Mouse (Mus musculus): ENCODE measurements around the gene Tpi1. TPM values are rescaled to one million over a fixed set of nuclear protein-coding genes. Genes with fewer than 3 reads are reported as not detected.

Gene Tpi1
- polyA plus RNA-seq, 1 experiment, result 74.7 TPM

DNA sequence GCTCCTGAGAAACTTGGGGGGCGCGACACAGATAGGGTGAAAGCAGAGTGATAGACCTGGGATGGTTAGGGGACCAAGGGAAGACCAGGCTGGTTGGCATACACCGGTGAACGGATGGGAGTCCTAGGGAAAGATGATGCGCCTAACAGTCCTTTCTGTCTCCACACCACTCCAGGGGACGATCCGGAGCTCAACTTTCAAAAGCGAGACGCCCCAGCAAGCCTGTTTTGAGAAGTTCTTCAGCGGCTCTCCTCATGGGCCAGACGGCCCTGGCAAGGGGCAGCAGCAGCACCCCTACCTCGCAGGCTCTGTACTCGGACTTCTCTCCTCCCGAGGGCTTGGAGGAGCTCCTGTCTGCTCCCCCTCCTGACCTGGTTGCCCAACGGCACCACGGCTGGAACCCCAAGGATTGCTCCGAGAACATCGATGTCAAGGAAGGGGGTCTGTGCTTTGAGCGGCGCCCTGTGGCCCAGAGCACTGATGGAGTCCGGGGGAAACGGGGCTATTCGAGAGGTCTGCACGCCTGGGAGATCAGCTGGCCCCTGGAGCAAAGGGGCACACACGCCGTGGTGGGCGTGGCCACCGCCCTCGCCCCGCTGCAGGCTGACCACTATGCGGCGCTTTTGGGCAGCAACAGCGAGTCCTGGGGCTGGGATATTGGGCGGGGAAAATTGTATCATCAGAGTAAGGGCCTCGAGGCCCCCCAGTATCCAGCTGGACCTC is 4.9 kb downstream of the Tpi1 start:
- Histone ChIP-seq H3K4me1 (ENCODE audit: control insufficient read depth, insufficient read depth, insufficient read length) (peaks cover 8% of the 10 kb centered on the region), H3K27ac (ENCODE audit: insufficient read depth, low read length) (peak overlapping the region; percentile 64), H3K36me3 (ENCODE audit: control insufficient read depth, insufficient read depth, low read length) (peaks cover 4% of the 10 kb centered on the region), H3K4me3 (ENCODE audit: extremely low read depth, insufficient read depth, insufficient read length) (peak overlapping the region; percentile 77), H3K27me3 (ENCODE audit: control insufficient read depth, insufficient read depth, low read length) (no peaks in the 10 kb centered on the region)
- DNase-seq (ENCODE audit: low read depth in 1 of 2, low spot score in 2 of 2), result peak in 1 of 2 experiments; percentile 74
- WGBS, result under 1% methylated on average over 35 of the region's 35 CpGs
- TF ChIP-seq CTCF (IDR thresholded peaks at IDR 0.05; ENCODE audit: extremely low read depth, insufficient read depth, insufficient read length, insufficient replicate concordance) (peak; percentile 47; the same call in 1 of the 2 replicates), POLR2A (IDR thresholded peaks at IDR 0.05; ENCODE audit: low read depth, low read length) (no peak)

DNA sequence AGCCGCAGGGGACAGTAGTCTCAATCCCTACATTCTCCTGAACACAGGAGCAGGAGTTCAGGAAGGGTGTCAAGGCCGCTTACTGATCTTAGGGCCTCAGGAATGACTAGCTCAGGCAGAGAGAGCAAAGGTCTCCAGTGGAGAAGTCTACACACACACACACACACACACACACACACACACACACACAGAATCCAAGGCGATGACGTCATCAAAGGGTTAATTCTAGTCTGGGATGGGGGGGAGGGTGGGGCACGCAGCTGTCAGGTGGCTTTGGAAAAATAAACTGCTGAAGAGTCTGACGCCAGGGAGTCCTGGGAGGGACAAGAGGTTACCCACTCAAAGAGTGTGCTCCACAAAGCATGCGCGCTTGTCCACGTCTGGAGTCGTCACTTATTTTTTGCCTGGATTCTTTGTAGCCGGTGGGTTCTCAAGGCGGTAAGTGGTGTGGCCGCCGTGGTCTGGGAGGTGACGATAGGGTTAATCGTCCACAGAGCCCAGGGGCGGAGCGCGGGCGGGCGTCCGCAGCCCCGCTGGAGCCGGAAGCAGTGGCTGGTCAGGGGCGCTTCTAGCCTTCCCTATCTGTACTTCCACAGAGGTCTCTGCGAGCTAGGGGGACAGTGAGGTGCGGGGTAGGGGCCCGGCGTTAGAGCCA is 5.6 kb downstream of the Tpi1 start, which contains the start of gene Spsb2:
Spsb2 (plus strand) TSS at position 304 of the 655 bp plus-strand sequence.
- WGBS, result 6% methylated on average over 29 of the region's 29 CpGs

DNA sequence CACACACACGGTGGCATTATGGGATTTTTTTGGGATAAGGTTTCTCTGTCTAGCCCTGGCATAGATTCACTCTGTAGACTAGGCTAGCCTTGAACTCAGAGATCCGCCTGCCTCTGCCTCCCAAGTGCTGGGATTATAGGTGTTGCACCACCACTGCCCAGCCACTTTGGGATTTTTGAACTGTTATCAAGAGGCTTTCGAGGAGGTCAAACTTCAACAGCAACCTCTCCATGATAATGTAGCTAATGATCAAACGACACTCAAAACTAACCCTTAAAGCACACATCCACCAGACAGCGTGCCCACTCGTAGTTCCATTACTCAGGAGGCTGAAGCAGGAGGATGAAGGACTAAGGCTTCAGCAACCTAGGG is 6.1 kb downstream of the Tpi1 start:
- peak overlapping the region; percentile 14; the same call in 1 of the 2 replicates for H3K27ac ChIP-seq (ENCODE audit: insufficient read depth, low read length)
- TF ChIP-seq CTCF (IDR thresholded peaks at IDR 0.05; ENCODE audit: extremely low read depth, insufficient read depth, insufficient read length, insufficient replicate concordance), result no peak
- TF ChIP-seq POLR2A (IDR thresholded peaks at IDR 0.05; ENCODE audit: low read depth, low read length), result no peak
- H3K27me3 ChIP-seq (ENCODE audit: control insufficient read depth, insufficient read depth, low read length), result no peaks in the 10 kb centered on the region
- DNase-seq (ENCODE audit: low read depth in 1 of 2, low spot score in 2 of 2), result no peak
- 90% methylated on average over 6 of the region's 6 CpGs for WGBS
- H3K4me3 ChIP-seq (ENCODE audit: extremely low read depth, insufficient read depth, insufficient read length), result no peak overlapping the region
- peaks cover 8% of the 10 kb centered on the region for H3K4me1 ChIP-seq (ENCODE audit: control insufficient read depth, insufficient read depth, insufficient read length)
- peaks cover 4% of the 10 kb centered on the region for H3K36me3 ChIP-seq (ENCODE audit: control insufficient read depth, insufficient read depth, low read length)

More for the DNA sequence above, 5.6 kb downstream of the Tpi1 start, which contains the start of gene Spsb2:
- Histone ChIP-seq H3K4me1 (ENCODE audit: control insufficient read depth, insufficient read depth, insufficient read length) (peaks cover 8% of the 10 kb centered on the region), H3K27ac (ENCODE audit: insufficient read depth, low read length) (peak within 1 kb of the TSS; percentile 64), H3K27me3 (ENCODE audit: control insufficient read depth, insufficient read depth, low read length) (no peaks in the 10 kb centered on the region), H3K4me3 (ENCODE audit: extremely low read depth, insufficient read depth, insufficient read length) (peak within 1 kb of the TSS; percentile 77), H3K36me3 (ENCODE audit: control insufficient read depth, insufficient read depth, low read length) (peaks cover 4% of the 10 kb centered on the region)
- DNase-seq (ENCODE audit: low read depth in 1 of 2, low spot score in 2 of 2), result peak in 1 of 2 experiments; percentile 58
- TF ChIP-seq POLR2A (IDR thresholded peaks at IDR 0.05; ENCODE audit: low read depth, low read length) (no peak), CTCF (IDR thresholded peaks at IDR 0.05; ENCODE audit: extremely low read depth, insufficient read depth, insufficient read length, insufficient replicate concordance) (no peak)

DNA sequence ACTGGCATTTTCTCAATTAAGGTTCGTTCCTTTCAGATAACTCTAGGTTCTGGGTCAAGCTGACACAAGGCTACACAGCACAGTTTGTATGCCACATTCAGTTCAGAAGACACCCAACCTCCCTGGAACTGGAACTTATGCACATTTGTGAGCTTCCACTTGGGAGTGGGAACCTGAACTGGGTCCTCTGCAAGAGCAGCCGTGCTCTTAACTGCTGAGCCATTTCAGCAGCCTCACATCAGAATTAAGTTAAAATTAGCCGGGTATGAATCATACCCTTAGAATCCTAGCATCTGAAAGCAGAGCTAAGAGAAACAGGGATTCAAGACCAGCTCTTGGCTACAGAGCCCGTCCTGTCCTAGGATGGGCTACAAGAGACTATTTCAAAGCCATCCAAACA is 6.7 kb downstream of the Tpi1 start:
- TF ChIP-seq POLR2A (IDR thresholded peaks at IDR 0.05; ENCODE audit: low read depth, low read length) (no peak), CTCF (IDR thresholded peaks at IDR 0.05; ENCODE audit: extremely low read depth, insufficient read depth, insufficient read length, insufficient replicate concordance) (no peak)
- H3K27ac ChIP-seq (ENCODE audit: insufficient read depth, low read length), result no peak overlapping the region
- H3K27me3 ChIP-seq (ENCODE audit: control insufficient read depth, insufficient read depth, low read length), result no peaks in the 10 kb centered on the region
- 87% methylated on average over 4 of the region's 4 CpGs for WGBS
- no peak overlapping the region for H3K4me3 ChIP-seq (ENCODE audit: extremely low read depth, insufficient read depth, insufficient read length)
- H3K4me1 ChIP-seq (ENCODE audit: control insufficient read depth, insufficient read depth, insufficient read length), result peaks cover 8% of the 10 kb centered on the region
- peaks cover 4% of the 10 kb centered on the region for H3K36me3 ChIP-seq (ENCODE audit: control insufficient read depth, insufficient read depth, low read length)
- DNase-seq (ENCODE audit: low read depth in 1 of 2, low spot score in 2 of 2), result no peak

DNA sequence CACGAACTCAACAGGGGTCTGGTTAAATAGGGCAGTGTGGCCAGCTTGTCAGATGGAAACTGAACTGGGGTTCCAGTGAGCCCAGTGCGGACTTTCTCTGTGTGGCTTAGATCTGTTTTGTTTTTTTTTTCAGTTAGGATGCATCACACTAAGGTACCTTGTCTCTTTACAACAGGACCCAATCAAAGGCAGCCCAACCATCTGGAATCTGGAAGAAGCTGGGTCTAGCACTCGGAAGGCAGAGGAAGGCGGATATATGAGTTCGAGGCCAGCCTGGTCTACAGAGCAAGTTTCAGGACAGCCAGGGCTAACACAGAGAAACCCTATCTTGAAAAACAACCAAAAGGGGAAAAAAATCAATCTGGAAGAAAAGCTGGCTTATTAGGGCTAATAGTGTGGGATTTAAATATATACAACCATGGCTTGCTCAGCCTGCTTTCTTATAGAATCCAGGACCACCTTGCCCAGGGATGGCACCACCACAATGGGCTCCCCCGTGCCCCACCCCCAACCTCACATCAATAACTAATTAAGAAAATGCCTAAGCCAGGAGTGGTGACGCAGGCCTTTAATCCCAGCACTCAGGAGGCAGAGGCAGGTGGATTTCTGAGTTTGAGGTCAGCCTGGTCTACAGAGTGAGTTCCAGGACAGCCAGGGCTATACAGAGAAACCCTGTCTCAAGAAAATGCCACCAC is 7.5 kb downstream of the Tpi1 start:
- no peak for TF ChIP-seq CTCF (IDR thresholded peaks at IDR 0.05; ENCODE audit: extremely low read depth, insufficient read depth, insufficient read length, insufficient replicate concordance)
- no peak for TF ChIP-seq POLR2A (IDR thresholded peaks at IDR 0.05; ENCODE audit: low read depth, low read length)
- WGBS, result 87% methylated on average over 7 of the region's 7 CpGs
- Histone ChIP-seq H3K36me3 (ENCODE audit: control insufficient read depth, insufficient read depth, low read length) (no peaks in the 10 kb centered on the region; the same call in 1 of the 2 replicates), H3K4me1 (ENCODE audit: control insufficient read depth, insufficient read depth, insufficient read length) (peaks cover 8% of the 10 kb centered on the region), H3K27ac (ENCODE audit: insufficient read depth, low read length) (no peak overlapping the region), H3K27me3 (ENCODE audit: control insufficient read depth, insufficient read depth, low read length) (no peaks in the 10 kb centered on the region), H3K4me3 (ENCODE audit: extremely low read depth, insufficient read depth, insufficient read length) (no peak overlapping the region)
- no peak for DNase-seq (ENCODE audit: low read depth in 1 of 2, low spot score in 2 of 2)

DNA sequence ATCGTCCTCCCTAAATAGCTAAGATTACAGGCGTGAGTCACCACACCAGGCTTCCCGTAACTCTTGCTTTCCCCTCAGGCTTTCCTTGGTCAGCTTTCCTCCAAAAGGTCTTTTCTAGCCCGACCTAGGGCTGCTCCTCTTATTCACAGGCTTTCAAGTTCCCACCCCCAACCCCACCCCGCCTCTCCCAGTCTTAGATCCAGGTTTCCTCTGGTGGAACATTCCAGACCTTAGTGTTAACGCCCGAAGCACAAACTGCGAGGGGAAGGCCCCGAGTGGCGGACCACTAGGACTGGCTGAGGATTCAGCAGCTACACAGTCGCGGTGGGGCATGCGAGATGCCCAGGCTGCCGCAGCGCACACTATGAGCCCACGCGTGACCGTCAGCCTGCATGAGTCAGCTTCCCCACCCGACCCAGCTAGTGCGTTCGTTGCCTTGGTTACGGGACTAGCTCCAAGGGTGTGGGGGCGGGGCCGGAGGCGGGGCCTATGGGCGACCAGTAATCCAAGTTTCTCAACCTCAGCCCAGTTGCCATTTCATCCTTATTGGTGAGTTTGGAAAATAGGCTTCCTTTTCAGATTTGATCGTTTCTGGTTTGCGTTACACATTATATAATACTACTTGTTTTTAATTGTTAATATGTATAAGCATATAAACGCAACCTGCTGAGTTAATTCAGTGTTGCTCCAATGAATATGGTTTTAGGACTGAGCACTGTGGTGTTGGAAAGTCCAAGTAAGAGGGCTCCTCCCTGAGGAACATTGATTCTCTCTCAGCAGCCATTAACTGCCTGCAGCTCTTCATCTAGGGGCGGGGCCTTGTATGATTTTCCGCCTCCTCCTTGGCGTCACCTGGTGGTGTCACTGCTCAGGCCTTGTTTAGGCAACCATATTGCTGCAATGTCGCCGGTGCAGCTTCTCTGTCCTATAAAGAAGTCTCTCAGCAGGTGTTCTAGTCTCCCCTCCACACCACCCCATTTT is 8.5 kb downstream of the Tpi1 start:
- WGBS, result 8% methylated on average over 34 of the region's 34 CpGs
- Histone ChIP-seq H3K27me3 (ENCODE audit: control insufficient read depth, insufficient read depth, low read length) (no peaks in the 10 kb centered on the region), H3K4me1 (ENCODE audit: control insufficient read depth, insufficient read depth, insufficient read length) (peaks cover 8% of the 10 kb centered on the region), H3K27ac (ENCODE audit: insufficient read depth, low read length) (no peak overlapping the region), H3K36me3 (ENCODE audit: control insufficient read depth, insufficient read depth, low read length) (no peaks in the 10 kb centered on the region), H3K4me3 (ENCODE audit: extremely low read depth, insufficient read depth, insufficient read length) (peak overlapping the region; percentile 56)
- TF ChIP-seq CTCF (IDR thresholded peaks at IDR 0.05; ENCODE audit: extremely low read depth, insufficient read depth, insufficient read length, insufficient replicate concordance) (no peak), POLR2A (IDR thresholded peaks at IDR 0.05; ENCODE audit: low read depth, low read length) (no peak)
- DNase-seq (ENCODE audit: low read depth in 1 of 2, low spot score in 2 of 2), result peak; percentile 67 to 73

Measured in spleen, adult 2 months (tissue).